Mouse (Mus musculus): ENCODE data around the gene Rmi2. TPM values are rescaled to one million over a fixed set of nuclear protein-coding genes. Genes with fewer than 3 reads are reported as not detected.

Rmi2 gene
- total RNA-seq, 2 experiments from 2014 or later: 1.2 to 1.9 TPM

DNA sequence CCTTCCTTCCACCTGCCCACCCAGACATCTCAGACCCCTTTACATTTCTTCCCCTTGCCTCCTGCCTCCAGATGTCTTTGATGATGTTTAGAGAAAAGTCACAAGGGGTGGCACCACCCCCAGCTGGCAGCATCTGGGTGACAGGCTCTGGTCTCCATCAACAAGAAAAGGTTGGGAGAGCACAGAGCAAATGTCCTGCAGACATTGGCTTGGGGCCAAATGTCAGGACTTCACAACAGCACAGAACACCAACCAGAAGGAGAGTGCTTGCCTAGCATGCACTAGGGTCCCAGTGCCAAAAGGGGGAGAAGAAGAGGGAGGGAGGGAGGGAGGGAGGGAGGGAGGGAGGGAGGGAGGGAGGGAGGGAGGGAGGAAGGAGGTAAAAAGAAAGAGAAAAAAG, 85.0 kb downstream of the Rmi2 start:
- intact Hi-C loops (cut with DNase I): no loop called here
- DNase-seq: no peak
- H3K4me3 ChIP-seq: no peak overlapping the region
- no peak overlapping the region for H3K27ac ChIP-seq
- TF ChIP-seq CTCF (IDR thresholded peaks at IDR 0.05): no peak

DNA sequence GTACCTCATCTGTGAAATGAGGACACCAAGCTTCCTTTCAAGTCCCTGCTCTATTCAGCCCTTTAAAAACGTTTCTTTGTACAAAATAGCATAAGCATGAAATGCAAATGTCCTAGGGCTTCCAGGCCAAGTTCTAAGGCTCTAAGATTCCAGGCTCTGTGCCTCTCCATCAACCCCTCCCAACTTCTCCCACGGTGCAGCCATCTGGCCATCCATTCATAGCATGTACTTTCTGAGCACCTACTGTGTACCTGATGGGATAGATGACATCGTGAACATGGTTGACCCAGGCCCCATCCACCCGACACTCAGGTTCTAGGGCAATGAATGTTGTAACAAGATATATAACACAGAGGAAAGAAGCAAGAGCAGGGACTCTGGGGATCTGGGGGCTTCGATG, 88.7 kb downstream of the Rmi2 start:
- Histone ChIP-seq H3K27ac (no peak overlapping the region), H3K4me3 (no peak overlapping the region)
- intact Hi-C loops (cut with DNase I): no loop called here
- no peak for TF ChIP-seq CTCF (IDR thresholded peaks at IDR 0.05)
- DNase-seq: no peak

DNA sequence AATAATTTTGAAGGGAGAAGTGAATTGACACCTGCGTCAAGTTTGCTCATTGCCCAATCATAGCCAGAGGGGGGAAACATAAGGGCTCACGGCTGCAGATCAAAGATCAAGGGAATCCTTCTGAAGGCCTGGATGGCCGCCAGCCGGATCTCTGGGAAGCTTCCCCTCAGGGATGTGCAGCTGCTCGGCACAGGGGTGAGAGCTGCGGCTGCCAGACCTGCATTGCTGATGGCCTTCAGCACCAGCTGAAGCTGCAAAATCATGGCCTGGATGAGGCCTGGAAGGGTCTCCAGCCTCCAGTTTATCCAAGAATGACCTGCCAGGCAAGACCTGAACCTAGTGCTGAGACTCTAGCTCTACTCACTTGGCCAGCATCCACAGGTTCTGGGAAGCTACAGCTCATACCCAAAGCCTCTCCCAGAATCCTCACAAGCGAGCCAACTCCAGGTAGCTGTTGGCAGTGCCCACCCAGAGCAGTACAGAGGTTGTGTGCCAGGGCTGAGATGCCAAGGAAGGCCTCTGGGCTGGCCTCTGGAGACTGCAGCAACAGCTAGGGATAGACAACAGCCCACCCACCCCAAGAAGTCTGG, 90.8 kb downstream of the Rmi2 start:
- no peak for TF ChIP-seq CTCF (IDR thresholded peaks at IDR 0.05)
- Histone ChIP-seq H3K27ac (no peak overlapping the region), H3K4me3 (no peak overlapping the region)
- DNase-seq: peak; percentile 26
- intact Hi-C loops (cut with DNase I): no loop called here

DNA sequence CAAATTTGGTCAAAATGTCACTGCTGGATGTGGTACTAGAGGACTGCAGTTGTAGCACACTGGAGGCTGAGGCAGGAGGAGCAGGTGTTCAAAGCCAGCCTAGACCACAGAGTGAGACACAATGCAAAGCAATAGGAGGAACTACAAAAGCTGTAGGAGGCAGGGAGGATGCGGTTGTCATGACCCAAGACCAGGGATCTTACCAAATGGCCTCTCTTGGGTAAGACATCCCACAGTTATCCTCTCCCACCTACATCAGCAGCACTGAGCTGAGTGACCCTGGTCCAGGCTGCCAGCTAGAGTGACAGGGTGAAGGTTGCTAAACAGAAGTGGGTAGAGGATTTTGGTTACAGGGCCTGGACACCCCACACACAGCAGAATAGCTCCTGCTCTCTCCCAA, 92.2 kb downstream of the Rmi2 start:
- TF ChIP-seq CTCF (IDR thresholded peaks at IDR 0.05): no peak
- intact Hi-C loops (cut with DNase I): no loop called here
- H3K4me3 ChIP-seq: no peak overlapping the region
- DNase-seq: no peak
- H3K27ac ChIP-seq: no peak overlapping the region

DNA sequence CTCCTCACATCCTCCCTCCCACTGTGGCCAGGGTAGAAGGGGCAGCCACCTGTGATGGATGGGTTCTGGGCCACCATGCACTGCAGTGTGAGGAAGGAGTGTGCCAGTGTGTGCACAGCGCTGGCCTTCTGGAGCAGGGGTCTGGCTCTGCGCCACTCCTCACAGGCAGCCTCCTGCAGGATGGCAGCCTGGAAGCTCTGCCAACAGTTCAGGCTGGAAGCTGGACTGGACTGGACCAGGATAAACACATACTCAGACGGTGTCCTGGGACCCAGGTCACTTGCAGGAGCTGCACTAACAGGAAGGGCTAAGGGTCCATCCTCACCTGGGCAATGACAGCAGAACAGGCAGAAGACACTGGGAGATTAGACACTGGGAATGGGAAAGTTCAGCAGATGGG, 98.5 kb downstream of the Rmi2 start:
- intact Hi-C loops (cut with DNase I): no loop called here
- TF ChIP-seq CTCF (IDR thresholded peaks at IDR 0.05): no peak
- H3K4me3 ChIP-seq: no peak overlapping the region
- H3K27ac ChIP-seq: no peak overlapping the region
- DNase-seq: no peak

DNA sequence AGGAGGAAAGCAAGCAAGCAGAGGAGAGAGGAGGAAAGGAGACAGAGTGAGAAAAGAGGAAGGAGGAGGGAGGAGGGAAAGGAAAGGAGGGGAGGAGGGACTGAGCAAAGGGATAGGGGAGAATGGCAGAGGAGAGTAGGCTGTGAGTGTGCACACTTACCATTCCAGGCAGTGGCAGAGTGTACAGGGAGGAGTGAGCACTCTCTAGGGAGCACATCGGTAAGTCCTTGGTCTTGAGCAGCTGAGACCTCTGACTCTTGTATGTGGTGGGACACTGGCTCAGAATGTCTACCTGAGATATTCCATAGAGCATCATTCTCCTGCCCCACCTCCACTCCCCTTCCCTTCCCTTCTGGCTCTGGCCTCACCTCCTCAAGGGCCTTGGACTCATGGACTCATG, 99.2 kb downstream of the Rmi2 start:
- no peak overlapping the region for H3K4me3 ChIP-seq
- intact Hi-C loops (cut with DNase I): no loop called here
- H3K27ac ChIP-seq: no peak overlapping the region
- no peak for TF ChIP-seq CTCF (IDR thresholded peaks at IDR 0.05)
- DNase-seq: no peak

DNA sequence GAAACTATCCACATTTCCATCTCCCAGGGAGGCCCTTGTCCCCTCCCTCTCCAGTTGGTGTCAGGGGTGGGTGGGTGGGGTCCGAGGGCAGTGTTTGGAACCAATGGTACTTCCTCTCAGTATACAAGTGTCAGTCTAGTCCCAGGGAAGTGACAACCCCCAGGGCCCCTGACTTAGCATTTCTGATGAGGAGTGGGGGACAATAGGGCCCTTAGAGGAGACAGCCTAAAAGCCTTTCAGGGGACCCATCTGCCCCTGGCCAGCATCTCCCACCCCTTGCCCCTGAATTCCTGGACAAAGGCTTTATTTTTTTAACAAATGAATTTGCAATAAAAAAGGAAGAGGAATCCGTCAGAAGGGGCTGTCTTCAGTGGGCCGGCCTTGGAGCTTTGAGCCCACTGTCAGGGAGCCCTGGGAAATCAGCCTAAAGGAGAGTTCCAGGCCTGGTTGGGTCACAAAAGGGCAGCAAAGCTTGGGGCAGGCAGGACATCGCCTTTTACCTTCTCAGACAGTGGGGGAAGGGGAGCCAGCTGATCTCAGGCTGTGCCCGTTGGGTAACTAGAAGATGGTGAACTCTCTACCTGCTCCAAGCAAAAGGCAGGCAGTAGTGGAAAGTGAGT, 102.0 kb downstream of the Rmi2 start:
- no peak for DNase-seq
- Histone ChIP-seq H3K27ac (no peak overlapping the region), H3K4me3 (no peak overlapping the region)
- no peak for TF ChIP-seq CTCF (IDR thresholded peaks at IDR 0.05)
- intact Hi-C loops (cut with DNase I): no loop called here

DNA sequence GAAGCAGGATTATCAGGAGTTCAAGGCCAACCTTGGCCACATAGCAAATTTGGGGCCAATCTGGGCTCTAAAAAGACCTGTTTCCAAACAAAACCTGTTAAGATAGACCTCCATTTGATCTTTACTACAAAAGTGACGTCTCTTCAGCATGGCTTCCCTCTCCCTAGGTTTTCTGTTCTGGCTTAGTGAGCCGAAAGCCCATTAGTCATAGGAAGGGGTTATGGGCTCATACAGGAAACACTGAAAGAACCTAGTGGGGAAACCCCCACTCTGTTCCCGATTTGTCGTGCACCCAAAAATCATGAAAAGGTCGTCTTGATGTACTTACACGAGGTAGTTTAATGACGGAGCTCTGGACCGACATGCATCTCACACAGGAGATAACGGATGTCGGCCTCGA, 102.6 kb downstream of the Rmi2 start:
- no peak for TF ChIP-seq CTCF (IDR thresholded peaks at IDR 0.05)
- intact Hi-C loops (cut with DNase I): no loop called here

DNA sequence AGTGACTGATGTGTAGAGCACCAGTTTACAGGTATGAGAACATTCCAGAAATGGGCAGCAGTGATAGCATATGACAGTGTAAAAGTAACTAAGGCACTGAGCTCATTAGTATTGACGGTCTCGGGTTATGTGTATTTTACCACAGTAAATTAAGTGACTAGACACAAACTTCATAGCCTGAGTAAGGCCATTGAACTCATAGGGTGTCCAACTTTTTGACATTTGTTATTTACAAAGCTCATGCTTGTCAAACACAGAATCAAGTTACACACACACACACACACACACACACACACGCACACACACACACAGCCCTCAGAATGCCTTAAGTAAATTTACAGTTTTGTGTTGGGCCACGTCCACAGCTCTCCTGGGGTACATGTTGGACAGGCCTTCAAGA, 105.1 kb downstream of the Rmi2 start:
- no peak overlapping the region for H3K4me3 ChIP-seq
- TF ChIP-seq CTCF (IDR thresholded peaks at IDR 0.05): no peak
- intact Hi-C loops (cut with DNase I): no loop called here
- H3K27ac ChIP-seq: no peak overlapping the region
- no peak for DNase-seq

More for the DNA sequence above, 102.6 kb downstream of the Rmi2 start:
- H3K27ac ChIP-seq: no peak overlapping the region
- H3K4me3 ChIP-seq: no peak overlapping the region
- DNase-seq: no peak

DNA sequence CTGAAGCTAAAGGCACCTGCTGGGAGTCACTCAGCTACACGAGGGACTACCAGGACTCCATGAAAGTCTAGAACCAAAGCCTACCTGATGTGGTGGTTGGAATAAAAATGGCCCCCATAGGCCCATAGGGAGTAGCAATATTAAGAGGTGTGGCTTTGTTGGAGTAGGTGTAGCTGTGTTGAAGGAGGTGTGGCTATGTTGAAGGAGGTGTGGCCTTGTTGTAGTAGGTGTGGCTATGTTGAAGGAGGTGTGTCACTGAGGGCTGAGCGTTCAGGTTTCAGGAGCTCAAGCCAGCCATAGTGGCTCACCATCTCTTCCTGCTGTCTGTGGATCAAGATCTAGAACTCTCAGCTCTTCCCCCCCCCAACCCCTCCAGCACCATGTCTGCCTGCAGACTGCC, 105.8 kb downstream of the Rmi2 start:
- TF ChIP-seq CTCF (IDR thresholded peaks at IDR 0.05): no peak
- DNase-seq: no peak
- no peak overlapping the region for H3K27ac ChIP-seq
- intact Hi-C loops (cut with DNase I): no loop called here
- H3K4me3 ChIP-seq: no peak overlapping the region

Other genes starting within 250 kb of the Rmi2 start
- gene Socs1, start 49.5 kb upstream of the Rmi2 start, total RNA-seq (2021): under 1 TPM; 0.33 to 0.61 TPM
- not detected for gene Tnp2, start 46.4 kb upstream of the Rmi2 start, total RNA-seq (2021)
- not detected for gene Prm3, start 44.1 kb upstream of the Rmi2 start, total RNA-seq (2021)
- gene Prm2, start 38.9 kb upstream of the Rmi2 start, total RNA-seq (2021): not detected
- not detected for gene Prm1, start 29.2 kb upstream of the Rmi2 start, total RNA-seq (2021)
- not detected for gene Gm11172, start 22.1 kb upstream of the Rmi2 start, total RNA-seq (2021)
- gene Snn, start 225.9 kb downstream of the Rmi2 start, total RNA-seq (2021): 1 to 10 TPM; 2.7 to 3.1 TPM
- 1 to 10 TPM; 4.8 to 9.3 TPM for gene Litaf, start 231.1 kb downstream of the Rmi2 start, total RNA-seq (2021)